Mouse (Mus musculus) heart, embryonic 14.5 days (tissue): ENCODE measurements around the gene Ugt1a10. TPM values are rescaled to one million over a fixed set of nuclear protein-coding genes. Genes with fewer than 3 reads are reported as not detected.
"Not testable (repeated sequence)": the region's sequence is repeated elsewhere in the genome, so short reads cannot be mapped to it uniquely, and the experiment has no call there.

ENCODE experiments used
- ATAC-seq: fragments of 200-750 bp; cut with Nextera tagmentation; 2 replicates; pipeline ENCODE4 v1.8.0; 2017; ENCODE audit warnings: low read depth, moderate TSS enrichment; ENCODE audit not compliant: insufficient number of reproducible peaks, insufficient read depth, low FRiP score
- H3K27ac ChIP-seq, 2 experiments: fragments of 200-500 bp in 1 of 2; fragments of 300-500 bp in 1 of 2; sonication (generic) in 1 of 2; replicated peaks in 1 of 2; 2 replicates each; pipeline ENCODE4 v1.5.1; 2012 to 2014; ENCODE audit warnings: low read depth in 2 of 2, low read length in 2 of 2, control low read depth in 1 of 2, mild to moderate bottlenecking in 1 of 2, mixed read lengths in 1 of 2; ENCODE audit not compliant: control insufficient read depth in 1 of 2, insufficient read depth in 1 of 2
- H3K27me3 ChIP-seq: fragments of 300-500 bp; sonication (generic); 2 replicates; pipeline ENCODE4 v1.6.1; 2014; ENCODE audit warnings: mild to moderate bottlenecking, low read length, control low read depth; ENCODE audit not compliant: control insufficient read depth, insufficient read depth
- H3K36me3 ChIP-seq: fragments of 300-500 bp; sonication (generic); 2 replicates; pipeline ENCODE4 v1.6.1; 2014; ENCODE audit warnings: mild to moderate bottlenecking, control low read depth, low read length, mixed read lengths; ENCODE audit not compliant: control insufficient read depth, insufficient read depth
- H3K4me1 ChIP-seq, 2 experiments: fragments of 200-500 bp in 1 of 2; fragments of 300-500 bp in 1 of 2; sonication (generic) in 1 of 2; 2 replicates each; pipeline ENCODE4 v1.6.1; 2012 to 2014; ENCODE audit warnings: low read length in 2 of 2, control low read depth in 1 of 2, mixed read lengths in 1 of 2; ENCODE audit not compliant: control insufficient read depth in 2 of 2, insufficient read depth in 2 of 2
- H3K4me2 ChIP-seq: fragments of 300-500 bp; sonication (generic); 2 replicates; pipeline ENCODE4 v1.6.1; 2014; ENCODE audit warnings: mild to moderate bottlenecking, low read length
- H3K4me3 ChIP-seq, 2 experiments: fragments of 200-500 bp in 1 of 2; fragments of 300-500 bp in 1 of 2; sonication (generic) in 1 of 2; 2 replicates each; pipeline ENCODE4 v1.5.1; 2012 to 2014; ENCODE audit warnings: low read length in 2 of 2, mild to moderate bottlenecking in 2 of 2, control low read depth in 1 of 2, low read depth in 1 of 2, moderate library complexity in 1 of 2; ENCODE audit not compliant: control insufficient read depth in 1 of 2, insufficient read depth in 1 of 2
- H3K9ac ChIP-seq: fragments of 300-500 bp; sonication (generic); 2 replicates; pipeline ENCODE4 v1.6.1; 2014; ENCODE audit warnings: mild to moderate bottlenecking, low read length
- H3K9me3 ChIP-seq: fragments of 300-500 bp; sonication (generic); 2 replicates; pipeline ENCODE4 v1.6.1; 2016; ENCODE audit warnings: low read length, control low read depth; ENCODE audit not compliant: control insufficient read depth
- WGBS: fragments of 180-500 bp; shearing (Covaris S2); extraction: QIAGEN DNeasy Blood & Tissue Kit; methylation state at CpG from one replicate; pipeline ENCODE4 v1.1.7; 2014; 5-methylcytosine and 5-hydroxymethylcytosine counted together
- polyA plus RNA-seq: library from polyadenylated mRNA; unstranded; fragments of >200 nt; fragmentation: Nextera tagmentation; extraction: Ambion mirVana; gene quantifications from 2 replicates; pipeline ENCODE4 v1.2.1, GENCODE M21; 2014

Gene Ugt1a10
- polyA plus RNA-seq, 1 experiment from 2014 or later, result not detected

DNA sequence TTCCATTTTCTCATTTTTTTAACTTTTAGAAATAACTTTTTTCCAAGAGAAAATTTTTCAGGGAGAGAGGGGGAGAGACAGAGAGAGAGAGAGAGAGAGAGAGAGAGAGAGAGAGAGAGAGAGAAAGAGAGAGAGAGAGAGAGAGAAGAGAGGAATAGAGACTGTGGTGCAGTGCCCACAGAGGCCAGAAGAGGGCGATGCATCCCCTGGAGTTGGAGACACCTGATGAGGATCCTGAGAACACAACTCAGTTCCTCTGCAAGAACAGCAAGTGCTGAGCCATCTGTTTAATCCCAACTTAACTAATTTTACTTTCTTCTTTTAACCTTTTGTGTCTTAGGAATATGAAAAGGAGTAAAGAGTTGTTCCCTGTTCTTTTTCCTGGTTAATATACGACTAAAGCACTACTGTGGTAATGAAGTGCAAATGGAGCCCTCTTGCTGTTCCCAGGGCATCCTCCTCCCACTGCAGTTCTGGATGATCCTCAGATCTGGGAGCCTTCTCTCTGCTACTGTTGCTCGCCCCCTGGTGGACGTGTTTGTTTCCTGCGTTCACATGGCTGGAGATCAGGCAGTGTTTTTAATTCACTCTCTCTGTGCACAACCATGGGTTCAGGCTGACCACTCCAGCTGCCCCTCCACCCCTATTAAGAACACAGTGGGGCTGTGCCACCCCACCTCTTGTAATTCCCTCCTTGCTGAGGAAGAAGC, 88.9 kb downstream of the Ugt1a10 start:
- ATAC-seq, H3K4me2 ChIP-seq: not testable (repeated sequence)

DNA sequence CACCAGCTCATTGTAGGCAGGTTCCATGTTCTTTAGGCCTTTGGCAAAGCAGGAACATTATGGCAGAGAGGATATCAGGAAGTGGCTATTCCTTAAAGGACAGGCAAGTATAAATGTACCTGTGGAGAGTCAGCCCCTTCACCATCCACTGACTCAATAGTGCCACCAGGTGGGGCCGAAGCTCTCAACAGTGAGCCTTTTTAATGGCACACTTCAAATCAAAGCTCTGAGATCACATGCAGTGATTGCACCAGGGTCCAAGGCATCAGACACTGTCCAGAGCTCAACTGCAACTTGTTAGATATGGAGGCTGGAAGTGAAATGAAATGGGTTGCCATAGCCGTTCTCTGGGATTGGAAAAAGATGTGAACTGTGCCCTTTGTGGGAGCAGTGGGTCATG, 90.1 kb downstream of the Ugt1a10 start:
- H3K4me3 ChIP-seq, ATAC-seq, H3K4me2 ChIP-seq, H3K27me3 ChIP-seq, H3K36me3 ChIP-seq, H3K9ac ChIP-seq, H3K4me1 ChIP-seq, H3K9me3 ChIP-seq, H3K27ac ChIP-seq: not testable (repeated sequence)
- 70% methylated on average over 2 of the region's 2 CpGs for WGBS

More for the DNA sequence above, 88.9 kb downstream of the Ugt1a10 start:
- not testable (repeated sequence) for H3K27ac ChIP-seq, H3K9ac ChIP-seq, H3K36me3 ChIP-seq, H3K9me3 ChIP-seq, H3K4me3 ChIP-seq, H3K4me1 ChIP-seq, H3K27me3 ChIP-seq
- 1% methylated on average over 4 of the region's 5 CpGs for WGBS

DNA sequence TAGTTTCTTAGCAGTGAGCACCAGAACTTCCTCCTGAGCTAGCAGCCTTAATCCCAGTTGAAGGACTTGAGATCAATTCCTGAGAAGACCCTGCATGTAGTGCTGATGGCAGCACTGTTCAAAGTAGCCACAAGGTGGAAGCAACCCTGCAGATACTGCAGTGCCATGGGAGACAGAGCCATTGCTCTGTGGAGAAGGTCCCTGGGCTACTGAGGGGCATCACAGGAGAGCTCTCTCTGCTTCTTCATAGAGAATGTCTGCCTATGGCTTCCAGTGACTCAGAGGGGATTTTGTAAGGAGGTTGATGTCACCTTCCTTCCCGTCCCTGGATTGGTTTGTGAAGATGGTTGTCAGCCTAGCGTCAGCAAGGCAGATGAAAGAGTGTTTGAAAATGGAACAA, 94.9 kb downstream of the Ugt1a10 start:
- H3K27me3 ChIP-seq, H3K36me3 ChIP-seq, H3K9me3 ChIP-seq, H3K9ac ChIP-seq, ATAC-seq, H3K27ac ChIP-seq, H3K4me3 ChIP-seq, H3K4me1 ChIP-seq, H3K4me2 ChIP-seq: not testable (repeated sequence)
- WGBS, result 54% methylated on average over 2 of the region's 2 CpGs

DNA sequence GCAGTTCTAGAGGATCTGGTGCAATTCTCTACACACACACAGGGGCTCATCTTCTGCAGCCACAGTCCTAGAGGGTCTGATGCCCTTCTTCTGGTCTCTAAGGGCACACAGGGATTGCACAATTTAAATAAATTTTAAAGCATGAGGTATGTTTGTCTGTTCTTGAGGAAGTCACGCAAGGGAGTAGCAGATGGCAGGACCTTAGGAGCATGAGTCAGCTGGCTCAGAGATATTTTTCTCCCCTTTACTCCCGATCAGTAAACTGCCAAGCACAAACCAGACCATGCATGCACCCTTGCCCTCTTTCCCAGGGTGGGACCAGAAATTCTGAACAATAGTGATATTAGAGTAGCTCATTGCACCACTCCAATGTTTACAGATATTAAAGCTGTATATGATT, 103.2 kb downstream of the Ugt1a10 start:
- ATAC-seq, result no peak
- H3K4me3 ChIP-seq, result no peak overlapping the region
- 75% methylated on average over 2 of the region's 2 CpGs for WGBS
- H3K9me3 ChIP-seq, result no peaks in the 10 kb centered on the region
- no peak overlapping the region for H3K9ac ChIP-seq
- H3K27me3 ChIP-seq, result no peaks in the 10 kb centered on the region
- no peaks in the 10 kb centered on the region for H3K4me1 ChIP-seq
- H3K36me3 ChIP-seq, result no peaks in the 10 kb centered on the region
- no peak overlapping the region for H3K27ac ChIP-seq
- no peak overlapping the region for H3K4me2 ChIP-seq

DNA sequence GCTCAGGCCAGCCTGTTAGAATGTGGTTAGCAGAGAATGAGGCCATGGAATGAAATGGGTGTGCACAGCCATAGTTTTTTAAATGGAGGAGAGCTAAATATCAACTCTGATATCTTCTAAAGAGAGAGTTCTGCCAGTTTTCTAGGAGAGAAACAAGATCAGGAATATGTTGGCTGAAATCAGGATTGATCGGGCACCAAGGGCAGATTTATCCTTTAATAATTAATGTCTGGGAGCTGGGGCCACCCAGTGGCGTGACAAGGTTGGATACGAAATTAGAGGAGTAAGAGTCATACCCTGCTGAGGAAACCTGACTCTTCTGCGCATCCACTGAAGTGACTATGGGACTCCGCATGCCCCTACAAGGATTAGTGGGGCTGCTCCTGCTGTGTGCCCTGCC, 110.5 kb downstream of the Ugt1a10 start, which contains the start of gene Ugt1a5:
Gene Ugt1a5, plus strand, starts transcription at position 302 of the 400 bp plus-strand sequence.
- H3K27me3 ChIP-seq, result no peaks in the 10 kb centered on the region
- 72% methylated on average over 5 of the region's 5 CpGs for WGBS
- 0 out of 2 replicates have a peak, but pooled peaks cover 4% of the 10 kb centered on the region for H3K9me3 ChIP-seq
- H3K4me2 ChIP-seq, result no peak within 1 kb of the TSS
- H3K27ac ChIP-seq, result no peak within 1 kb of the TSS
- no peak within 1 kb of the TSS for H3K9ac ChIP-seq
- no peaks in the 10 kb centered on the region for H3K36me3 ChIP-seq
- H3K4me3 ChIP-seq, result no peak within 1 kb of the TSS
- ATAC-seq, result no peak
- no peaks in the 10 kb centered on the region for H3K4me1 ChIP-seq

DNA sequence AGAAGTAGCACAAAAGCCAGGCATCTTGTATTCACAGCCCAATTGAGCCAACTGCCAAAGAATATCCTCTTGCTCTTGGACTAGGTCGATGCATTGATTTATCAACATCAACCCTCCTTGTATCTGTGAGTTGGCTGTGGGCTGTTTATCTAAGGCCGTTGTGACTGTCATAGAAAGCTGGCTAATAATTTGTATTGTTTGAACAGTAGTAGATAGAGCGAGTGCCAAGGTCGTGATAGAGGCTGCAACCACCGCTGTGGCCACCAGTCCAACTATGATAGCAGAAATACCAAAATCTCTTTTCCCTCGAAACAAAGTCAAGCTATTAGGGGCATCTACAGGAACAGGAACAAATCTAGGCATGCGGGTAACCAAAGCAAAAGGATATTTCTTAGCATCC, 117.0 kb downstream of the Ugt1a10 start:
- not testable (repeated sequence) for H3K36me3 ChIP-seq, H3K9ac ChIP-seq, ATAC-seq, H3K27me3 ChIP-seq, H3K4me2 ChIP-seq, H3K27ac ChIP-seq, H3K4me3 ChIP-seq, H3K4me1 ChIP-seq
- H3K9me3 ChIP-seq, result peaks cover 12% of the 10 kb centered on the region; the same call in 1 of the 2 replicates
- 75% methylated on average over 5 of the region's 7 CpGs for WGBS

DNA sequence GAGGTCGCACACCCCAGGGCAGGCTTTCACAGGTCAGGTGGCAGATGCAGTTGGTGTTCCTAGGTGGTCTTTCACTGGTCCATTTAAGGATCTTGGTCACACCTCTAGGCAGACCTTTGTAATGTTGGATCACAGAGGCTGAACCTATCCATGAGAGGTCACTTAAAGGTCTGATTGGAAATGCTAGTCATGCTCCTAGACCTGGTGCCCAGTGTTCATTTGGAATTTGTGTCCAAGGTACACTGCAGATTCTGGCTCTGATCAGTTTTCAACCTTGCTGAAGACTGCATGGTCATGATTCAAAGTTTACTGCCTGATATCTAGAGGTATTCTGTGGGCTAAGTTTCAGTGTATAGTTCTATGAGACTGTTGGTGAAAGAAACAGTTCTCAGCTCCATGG, 124.5 kb downstream of the Ugt1a10 start:
- 81% methylated on average over 1 of the region's 1 CpGs for WGBS
- Histone ChIP-seq H3K4me2 (no peak overlapping the region), H3K4me1 (no peaks in the 10 kb centered on the region), H3K36me3 (no peaks in the 10 kb centered on the region), H3K9me3 (peaks cover 15% of the 10 kb centered on the region), H3K27ac (no peak overlapping the region), H3K9ac (no peak overlapping the region), H3K4me3 (no peak overlapping the region), H3K27me3 (no peaks in the 10 kb centered on the region)
- ATAC-seq, result no peak
